Mouse (Mus musculus) adrenal gland, postnatal 14 days (tissue): Measurements from ENCODE around the gene Tmem268. TPM values are rescaled to one million over a fixed set of nuclear protein-coding genes. Genes with fewer than 3 reads are reported as not detected.

Source experiments
- DNase-seq: peaks from one replicate; pipeline ENCODE4 v3.0.0; 2021; ENCODE audit warnings: mixed read lengths
- total RNA-seq: library from RNA; stranded (reverse); gene quantifications from 2 replicates; pipeline ENCODE4 v1.2.3, GENCODE M21; 2021

The Tmem268 gene
- total RNA-seq, 1 experiment from 2014 or later, result 12.3 TPM

GRCm38 (mm10) chr4:63555111-63555510, 3.5 kb upstream of the Tmem268 start:
- DNase-seq, result no peak

- no peak for DNase-seq
Measured at GRCm38 (mm10) chr4:63556665-63557064, 1.9 kb upstream of the Tmem268 start.

GRCm38 (mm10) chr4:63557124-63558059, 1.2 kb upstream of the Tmem268 start:
- DNase-seq, result peak; percentile 60

- peak; percentile 29 for DNase-seq
Measured at GRCm38 (mm10) chr4:63559127-63559697, 631 bp downstream of the Tmem268 start.

GRCm38 (mm10) chr4:63560079-63560478, 1.5 kb downstream of the Tmem268 start:
- peak; percentile 56 for DNase-seq

DNA sequence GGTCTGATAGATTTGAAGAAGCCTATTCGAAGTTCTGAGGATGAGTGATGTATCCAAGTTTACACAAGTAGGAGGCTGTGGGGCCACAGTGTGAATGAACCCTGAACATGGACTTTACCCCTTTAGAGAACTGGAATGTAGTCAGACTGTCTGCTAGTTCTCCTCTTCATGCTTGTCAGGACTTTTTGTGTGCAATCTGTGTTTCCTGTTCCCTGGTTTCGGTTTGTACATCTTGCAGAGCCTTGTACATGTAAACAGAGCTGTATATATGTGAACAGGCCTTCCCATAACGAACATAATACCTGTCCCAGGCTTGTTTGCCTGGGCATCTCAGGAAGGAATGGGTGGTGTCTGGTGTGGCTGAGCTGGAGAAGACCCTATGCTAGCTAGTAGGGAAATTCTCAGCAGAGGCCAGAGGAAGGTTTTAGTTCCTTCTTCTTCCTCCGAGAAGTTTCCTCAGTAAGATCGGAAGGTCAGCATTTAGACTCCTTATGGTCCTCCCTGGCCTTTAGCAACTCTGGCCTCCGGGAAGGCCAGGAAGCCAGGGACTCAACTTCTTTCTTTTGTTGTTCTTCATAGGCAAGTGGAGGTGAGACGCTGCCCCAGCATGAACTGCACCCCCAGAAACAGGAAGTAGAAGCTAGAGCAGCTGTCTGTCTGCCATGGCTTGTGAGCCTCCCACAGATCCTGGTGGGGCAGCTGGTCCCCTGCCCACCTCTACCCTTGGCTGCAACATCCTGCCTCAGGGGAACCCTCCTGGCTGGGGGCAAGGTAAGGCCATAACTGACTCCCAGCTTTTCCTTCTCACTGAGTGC, 3.5 kb downstream of the Tmem268 start:
- DNase-seq, result no peak

GRCm38 (mm10) chr4:63562742-63563141, 4.2 kb downstream of the Tmem268 start:
- DNase-seq, result no peak

DNA sequence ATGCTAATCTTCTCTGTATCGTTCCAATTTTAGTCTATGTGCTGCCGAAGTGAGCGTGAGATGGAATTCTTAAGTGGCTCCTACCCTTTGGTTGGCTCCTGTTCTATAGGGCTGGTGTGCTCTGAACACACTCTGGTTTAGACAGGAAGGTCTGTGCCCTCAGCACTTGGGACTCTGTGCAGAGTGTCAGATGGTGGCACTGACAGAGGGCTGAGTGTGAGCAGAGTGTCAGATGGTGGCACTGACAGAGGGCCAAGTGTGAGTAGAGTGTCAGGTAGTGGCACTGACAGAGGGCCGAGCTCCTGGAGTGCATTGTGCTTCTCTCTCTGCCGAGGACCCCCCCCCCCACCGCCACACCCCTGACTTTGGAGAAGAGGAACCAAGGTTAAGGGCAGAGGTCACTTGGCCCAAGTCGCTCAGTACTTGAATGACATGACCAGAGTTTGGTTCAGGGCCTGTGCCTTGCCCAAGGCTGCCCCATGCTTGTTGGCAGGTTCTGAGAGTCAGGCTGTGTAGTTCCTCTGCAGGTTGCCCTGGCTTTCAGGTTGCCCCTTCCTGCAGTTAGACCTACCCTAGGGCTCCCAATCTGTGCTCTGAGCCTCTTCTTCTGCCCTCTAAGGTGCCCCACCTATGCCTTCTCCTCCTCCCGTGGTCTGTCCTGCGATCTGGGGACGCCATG, 9.3 kb downstream of the Tmem268 start:
- DNase-seq, result no peak

GRCm38 (mm10) chr4:63569322-63569721, 10.7 kb downstream of the Tmem268 start:
- no peak for DNase-seq

- DNase-seq, result peak; percentile 19
Measured at GRCm38 (mm10) chr4:63570208-63570781, 11.7 kb downstream of the Tmem268 start.

DNA sequence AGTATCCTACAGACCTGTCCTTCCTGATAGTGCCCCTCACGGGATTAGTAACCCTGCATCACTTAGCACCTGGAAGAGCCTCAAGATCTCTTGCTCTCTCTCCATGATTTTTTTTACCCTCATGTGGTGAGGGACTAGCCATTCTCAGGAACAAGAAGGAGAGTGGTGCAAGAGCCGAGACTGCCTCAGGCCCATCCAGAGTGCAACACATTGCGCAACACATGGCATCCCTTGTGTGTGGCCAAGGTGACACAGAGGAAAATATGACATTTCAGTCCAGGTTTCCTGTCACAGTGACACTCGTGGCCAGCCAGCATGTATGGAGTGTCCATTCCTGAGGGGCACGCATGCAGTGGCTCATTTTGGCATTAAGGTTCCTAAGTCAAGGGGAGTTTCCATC, 14.0 kb downstream of the Tmem268 start:
- peak; percentile 59 for DNase-seq

DNA sequence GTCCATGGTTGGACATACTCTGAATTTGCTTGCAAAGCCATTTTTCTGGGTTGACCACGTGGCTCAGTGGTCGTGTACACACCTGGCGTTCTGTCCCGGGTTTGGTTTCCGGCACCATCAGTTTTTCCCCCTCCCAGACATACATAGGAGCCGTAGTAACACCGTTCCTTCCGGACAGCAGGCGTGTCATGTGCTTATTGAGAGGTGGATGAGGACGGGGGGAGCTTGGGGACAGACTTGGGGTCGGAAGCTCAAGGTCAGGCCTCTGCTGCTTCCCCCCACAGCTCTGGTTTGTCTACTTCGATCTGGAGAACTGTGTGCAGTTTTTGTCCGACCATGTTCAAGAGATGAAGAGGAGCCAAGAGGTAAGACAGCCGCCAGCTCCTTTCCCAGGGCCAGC, 21.1 kb downstream of the Tmem268 start:
- no peak for DNase-seq

GRCm38 (mm10) chr4:63580078-63580477, 21.5 kb downstream of the Tmem268 start:
- DNase-seq, result no peak

DNA sequence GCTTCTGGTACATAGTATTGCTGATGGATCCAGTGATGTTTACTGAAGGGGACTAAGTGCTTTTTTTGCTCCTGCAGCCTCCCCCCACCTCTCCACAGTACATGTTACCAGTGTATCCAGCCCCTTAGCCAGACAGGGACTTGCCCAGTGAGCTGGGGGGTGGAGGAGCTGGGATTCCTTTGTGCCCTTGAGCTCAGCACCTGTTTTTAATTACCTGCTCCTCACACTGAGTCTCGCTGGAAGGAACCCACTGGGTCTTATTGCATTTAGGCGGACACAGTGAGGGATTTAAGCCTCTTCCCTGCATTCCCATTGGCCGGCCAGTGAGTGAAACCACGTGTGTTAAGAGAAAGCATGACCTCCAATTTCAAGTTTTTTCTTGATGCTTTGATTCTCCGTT, 24.0 kb downstream of the Tmem268 start:
- DNase-seq, result no peak

DNA sequence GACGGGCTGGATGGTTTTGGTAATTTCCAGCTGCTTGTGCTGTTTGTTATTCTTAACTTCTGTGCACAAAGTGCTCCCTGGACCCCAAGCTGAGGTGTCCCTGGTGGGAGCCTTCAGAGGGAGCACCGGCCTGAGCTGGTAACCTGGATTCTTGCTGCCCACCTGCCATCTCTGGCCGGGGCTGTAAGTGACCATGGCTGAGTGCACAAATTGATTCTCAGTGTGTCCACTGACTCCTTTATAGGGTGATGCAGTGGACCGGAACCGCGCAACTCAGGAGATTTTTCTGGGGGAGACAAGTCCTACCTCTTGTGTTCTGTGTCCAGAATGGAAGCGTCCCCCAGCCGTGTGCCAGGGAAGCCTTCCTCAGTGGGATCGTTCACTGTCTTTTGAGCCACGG, 26.6 kb downstream of the Tmem268 start:
- no peak for DNase-seq

DNA sequence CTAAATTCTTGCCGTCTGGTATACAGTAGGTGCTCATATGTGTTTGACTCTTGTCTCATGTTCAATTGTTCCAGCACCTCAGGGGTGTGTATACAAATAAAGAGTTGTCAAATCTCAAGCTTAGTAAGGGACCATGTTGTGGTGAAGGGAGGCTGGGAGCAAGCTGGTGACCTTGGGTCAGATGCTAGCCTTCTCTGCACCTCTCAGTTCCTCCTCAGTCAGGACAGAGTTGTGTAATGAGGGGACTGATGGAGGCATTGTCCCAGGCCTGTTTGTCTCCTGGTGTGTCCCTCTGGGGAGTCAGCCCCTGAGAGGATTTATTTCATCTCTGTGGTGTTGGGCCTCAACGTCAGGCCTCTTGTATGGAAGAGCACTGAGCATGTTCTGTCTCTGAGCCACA, 27.7 kb downstream of the Tmem268 start:
- no peak for DNase-seq

- DNase-seq, result no peak
Measured at GRCm38 (mm10) chr4:63589987-63590386, 31.4 kb downstream of the Tmem268 start.

DNA sequence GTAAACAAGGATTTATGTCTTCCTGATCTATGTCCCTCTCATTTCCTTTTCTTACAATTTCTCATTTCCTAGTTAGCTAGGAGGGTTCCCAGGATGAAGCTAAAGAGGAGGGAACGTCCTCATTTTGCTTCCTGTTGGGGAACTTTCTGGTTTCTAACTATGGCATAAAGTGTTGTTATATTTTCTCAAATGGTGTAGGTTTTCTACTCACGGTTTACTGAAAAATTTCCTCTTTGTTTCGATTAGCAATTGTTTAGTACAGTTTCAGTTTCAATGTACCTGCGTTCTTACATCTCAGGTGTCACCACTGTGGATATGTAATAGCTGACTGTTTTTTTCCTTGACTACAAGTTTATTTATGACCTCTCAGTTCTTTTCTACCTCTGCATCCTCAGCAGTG, 32.0 kb downstream of the Tmem268 start:
- DNase-seq, result no peak

DNA sequence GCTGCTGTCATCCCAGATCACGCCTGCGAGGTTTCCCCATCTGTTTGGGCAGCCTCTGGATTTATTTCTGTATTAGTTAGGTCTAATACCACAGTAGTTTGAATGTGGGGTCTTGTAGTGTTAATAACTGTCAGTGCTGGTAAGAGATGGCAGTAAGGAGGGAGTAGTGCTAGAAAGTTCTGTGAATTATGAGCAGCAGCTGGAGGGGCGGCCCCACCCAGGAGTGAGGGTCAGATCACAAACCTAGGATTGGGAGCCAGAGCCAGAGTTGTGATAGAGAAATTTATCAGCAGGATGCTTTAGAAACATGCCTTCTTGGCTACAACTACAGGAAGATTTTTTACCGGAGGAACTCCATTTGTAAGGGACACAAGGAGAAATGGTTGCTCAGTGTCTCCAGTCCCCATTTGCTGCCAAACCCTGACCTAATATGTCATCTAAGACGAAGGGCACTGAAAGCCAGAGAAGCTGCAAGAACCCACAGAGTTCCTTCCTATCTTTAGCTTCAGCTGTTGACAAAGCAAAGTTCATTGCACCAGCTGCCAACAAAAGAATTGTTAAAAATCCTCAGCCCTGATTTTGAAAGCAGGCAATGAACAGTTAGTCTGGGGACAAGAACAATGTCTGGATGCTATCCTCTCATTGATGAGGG, 36.0 kb downstream of the Tmem268 start:
- no peak for DNase-seq

DNA sequence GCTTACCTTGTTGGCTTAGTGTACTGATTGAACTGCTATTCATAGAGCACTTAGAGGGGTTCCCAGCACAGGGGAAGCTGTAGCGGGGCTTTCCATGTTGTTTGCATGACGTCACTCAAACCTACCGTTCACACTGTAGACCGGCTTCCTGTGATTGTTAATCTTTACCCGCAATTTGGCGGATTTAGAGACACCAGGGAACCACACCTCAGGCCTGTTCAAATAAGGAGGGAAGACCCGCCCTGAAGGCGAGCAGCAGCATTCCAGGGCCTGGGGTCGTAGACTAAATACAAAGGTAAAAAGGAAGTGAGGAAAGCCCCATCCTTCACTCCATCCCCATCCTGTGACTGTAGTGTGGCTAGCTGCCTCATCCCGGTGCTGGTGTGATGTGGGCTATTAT, 36.7 kb downstream of the Tmem268 start:
- no peak for DNase-seq

GRCm38 (mm10) chr4:63596010-63596409, 37.4 kb downstream of the Tmem268 start:
- no peak for DNase-seq
